Mouse (Mus musculus) spleen, postnatal 14 days (tissue): Measurements from ENCODE around the gene Upk3bl.
"Not testable (repeated sequence)": the region's sequence is repeated elsewhere in the genome, so short reads cannot be mapped to it uniquely, and the experiment has no call there.

Experiments used
- DNase-seq, 2 experiments: peaks; one replicate each; pipeline ENCODE4 v3.0.0; 2021 to 2022; ENCODE audit warnings: low spot score in 2 of 2

The Upk3bl gene

GRCm38 (mm10) chr5:136084891-136085651, 30.8 kb downstream of the Upk3bl start:
- no peak for DNase-seq

DNA sequence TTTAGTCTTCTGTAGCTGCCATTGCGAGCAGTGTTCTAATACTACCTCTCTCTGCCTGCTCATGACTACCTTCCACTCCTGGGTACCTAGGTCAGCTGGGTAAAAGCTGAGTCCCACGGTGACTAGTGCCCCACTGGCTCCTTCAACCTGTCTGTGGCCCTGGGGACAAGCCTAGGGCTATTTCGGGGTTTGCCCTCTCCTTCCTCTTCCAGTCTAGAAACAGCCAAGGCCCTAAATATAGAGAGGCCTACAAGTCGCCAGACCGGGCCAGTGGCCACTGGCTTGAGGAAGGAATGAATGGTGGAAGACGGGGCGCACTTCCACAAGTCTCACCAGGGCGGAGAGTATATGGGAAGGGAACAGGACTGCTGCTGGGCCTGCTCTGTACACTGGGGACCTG, 32.0 kb downstream of the Upk3bl start:
- no peak for DNase-seq

DNA sequence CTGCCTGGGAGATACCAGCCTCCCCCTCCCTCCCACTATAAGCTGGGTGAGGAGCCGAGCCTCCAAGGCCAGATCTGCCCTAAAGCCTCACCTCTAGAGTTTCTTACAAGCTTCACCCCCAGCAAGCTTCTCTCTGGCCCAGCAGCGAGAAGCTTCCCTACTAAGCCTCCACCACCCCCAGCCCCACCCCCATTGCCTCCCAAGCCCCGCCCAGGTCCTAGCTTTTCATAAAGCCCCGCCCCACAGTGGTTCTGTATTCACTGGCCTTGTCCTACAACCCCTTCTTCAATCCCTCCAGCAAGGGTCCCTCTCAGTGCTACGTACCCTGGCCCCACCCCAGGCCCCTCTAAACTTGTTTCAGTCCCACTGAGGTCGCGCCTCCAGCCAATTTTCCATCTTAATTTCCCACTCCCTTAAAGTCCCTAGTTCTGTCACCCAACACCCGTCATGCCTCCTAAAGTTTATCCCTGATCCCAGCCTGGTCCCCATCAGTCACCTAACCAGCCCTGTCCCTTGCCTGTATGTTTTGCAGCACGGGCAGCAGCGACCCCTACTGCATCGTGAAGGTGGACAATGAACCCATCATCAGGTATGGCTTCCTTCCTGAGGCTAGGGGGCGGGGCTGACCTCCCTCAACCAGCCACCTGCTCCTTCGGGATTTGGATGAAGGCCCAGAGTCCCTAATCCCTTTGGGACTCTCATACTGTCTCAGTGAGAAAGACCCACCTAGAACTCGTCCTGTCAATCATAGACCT, 34.7 kb downstream of the Upk3bl start:
- DNase-seq: no peak

- DNase-seq: no peak
Observed at GRCm38 (mm10) chr5:136091927-136092326, 37.6 kb downstream of the Upk3bl start.

DNA sequence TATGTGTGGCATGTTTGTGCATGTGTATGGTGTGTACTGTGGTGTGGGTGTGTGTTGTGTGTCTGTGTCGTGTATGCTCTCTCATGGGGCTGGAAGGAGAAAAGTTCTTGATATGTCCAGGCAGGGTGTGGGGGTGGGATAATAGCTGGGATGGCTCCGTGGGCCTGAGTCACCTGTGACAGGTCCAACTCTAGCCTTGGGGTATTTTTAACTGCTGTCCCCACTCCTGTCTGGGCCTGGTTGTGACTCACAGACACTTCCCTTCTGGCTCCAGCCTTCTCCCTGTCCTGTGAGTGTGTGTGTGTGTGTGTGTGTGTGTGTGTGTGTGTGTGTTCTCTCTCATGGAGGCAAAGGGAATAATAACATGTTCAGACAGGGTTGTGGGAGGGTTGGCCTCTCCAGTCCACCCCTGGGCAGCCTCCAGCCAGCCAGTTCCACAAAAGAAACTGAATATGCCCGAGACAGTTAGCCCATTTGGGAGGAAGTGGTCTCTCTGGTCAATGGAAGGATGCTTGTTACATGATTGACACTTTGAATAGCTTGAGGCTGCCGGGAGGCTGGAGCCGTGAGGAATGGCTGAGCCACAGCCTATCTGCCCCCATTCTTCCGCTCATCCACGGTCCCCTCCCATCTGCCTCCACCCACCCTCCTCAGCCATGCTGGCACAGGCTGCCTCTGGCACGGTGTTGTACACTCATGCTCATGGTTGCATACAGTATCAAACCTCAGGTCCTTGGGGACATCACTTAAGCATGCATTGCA, 40.1 kb downstream of the Upk3bl start:
- DNase-seq: no peak

GRCm38 (mm10) chr5:136095089-136095488, 40.8 kb downstream of the Upk3bl start:
- no peak for DNase-seq

- no peak for DNase-seq
Observed at GRCm38 (mm10) chr5:136098536-136098935, 44.2 kb downstream of the Upk3bl start.

GRCm38 (mm10) chr5:136102099-136102820, 48.0 kb downstream of the Upk3bl start:
- peak; percentile 29 to 48 for DNase-seq

DNA sequence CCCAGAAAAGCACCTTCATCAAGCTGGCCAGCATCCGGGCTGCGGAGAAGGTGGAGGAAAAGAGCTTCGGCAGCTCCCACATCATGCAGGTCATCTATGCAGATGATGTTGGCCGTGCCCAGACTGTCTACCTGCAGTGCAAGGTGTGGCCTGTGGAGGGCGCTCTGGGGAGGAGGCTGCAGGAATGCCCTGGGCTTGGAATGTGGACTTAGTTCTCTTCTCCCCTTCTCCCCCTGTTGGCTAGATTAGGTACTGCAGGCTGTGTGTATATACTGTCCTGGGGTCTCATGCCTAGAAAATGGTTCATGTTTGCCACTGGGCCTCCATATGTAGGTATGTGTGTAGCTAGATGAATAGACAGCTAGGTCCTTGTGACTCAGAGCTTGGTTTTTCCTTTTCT, 50.2 kb downstream of the Upk3bl start:
- DNase-seq: peak in 1 of 2 experiments; percentile 37

DNA sequence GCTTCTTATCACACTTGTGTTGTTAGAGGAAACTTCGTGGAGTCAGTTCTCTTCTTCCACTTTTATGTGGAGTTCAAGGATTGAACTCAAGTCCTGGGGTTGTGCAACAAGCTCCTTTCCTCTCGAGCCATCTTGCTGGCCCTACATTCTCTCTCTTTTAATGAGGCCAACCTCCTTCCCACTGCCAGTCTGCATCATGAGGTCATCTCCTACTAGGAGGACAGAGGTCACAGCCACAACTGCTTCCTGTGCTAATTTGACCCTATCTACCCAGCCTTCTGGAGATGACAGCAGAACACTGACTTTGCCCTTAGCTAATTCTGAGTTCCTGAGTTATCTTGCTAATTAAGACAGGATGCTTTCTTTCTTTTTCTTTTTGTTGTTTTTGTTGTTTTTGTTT, 54.2 kb downstream of the Upk3bl start:
- DNase-seq: no peak

- DNase-seq: no peak
Observed at GRCm38 (mm10) chr5:136109042-136109441, 54.8 kb downstream of the Upk3bl start.

GRCm38 (mm10) chr5:136113546-136113945, 59.3 kb downstream of the Upk3bl start:
- not testable (repeated sequence) for DNase-seq
